Mouse (Mus musculus) midbrain, embryonic 13.5 days (tissue): ENCODE results near the gene Serinc4. TPM values are rescaled to one million over a fixed set of nuclear protein-coding genes. Genes with fewer than 3 reads are reported as not detected.

Experiments
- ATAC-seq: fragments of 200-750 bp; cut with Nextera tagmentation; 2 replicates; pipeline ENCODE4 v1.8.0; 2017; ENCODE audit warnings: mild to moderate bottlenecking, moderate TSS enrichment, moderate library complexity
- H3K27ac ChIP-seq: fragments of 300-500 bp; sonication (generic); 2 replicates; pipeline ENCODE4 v1.5.1; 2015; ENCODE audit warnings: inconsistent platforms, mild to moderate bottlenecking, moderate library complexity
- H3K27me3 ChIP-seq: fragments of 300-500 bp; sonication (generic); 2 replicates; pipeline ENCODE4 v1.6.1; 2015; ENCODE audit warnings: mild to moderate bottlenecking, inconsistent platforms
- H3K36me3 ChIP-seq: fragments of 300-500 bp; sonication (generic); 2 replicates; pipeline ENCODE4 v1.6.1; 2015; ENCODE audit warnings: mild to moderate bottlenecking, inconsistent platforms
- H3K4me1 ChIP-seq: fragments of 300-500 bp; sonication (generic); replicated peaks from 2 replicates; pipeline ENCODE4 v1.6.1; 2015; ENCODE audit warnings: inconsistent platforms
- H3K4me2 ChIP-seq: fragments of 300-500 bp; sonication (generic); replicated peaks from 2 replicates; pipeline ENCODE4 v1.6.1; 2015; ENCODE audit warnings: moderate library complexity, mild to moderate bottlenecking, inconsistent platforms
- H3K4me3 ChIP-seq: fragments of 300-500 bp; sonication (generic); replicated peaks from 2 replicates; pipeline ENCODE4 v1.5.1; 2015; ENCODE audit warnings: mild to moderate bottlenecking, inconsistent platforms
- H3K9ac ChIP-seq: fragments of 300-500 bp; sonication (generic); replicated peaks from 2 replicates; pipeline ENCODE4 v1.6.1; 2015; ENCODE audit warnings: mild to moderate bottlenecking, inconsistent platforms
- H3K9me3 ChIP-seq: fragments of 300-500 bp; sonication (generic); 2 replicates; pipeline ENCODE4 v1.6.1; 2016; ENCODE audit warnings: mild to moderate bottlenecking, inconsistent platforms
- WGBS: fragments of 180-500 bp; shearing (Covaris S2); methylation state at CpG from one replicate; pipeline ENCODE4 v1.1.7; 2015; 5-methylcytosine and 5-hydroxymethylcytosine counted together
- microRNA-seq: library from miRNA; unstranded; fragments of <30 nt; microRNA quantifications from one replicate; pipeline ENCODE4, GENCODE M21; 2016
- polyA plus RNA-seq: library from polyadenylated mRNA; unstranded; fragments of >200 nt; fragmentation: Nextera tagmentation; extraction: Ambion mirVana; gene quantifications from 2 replicates; pipeline ENCODE4 v1.2.1, GENCODE M21; 2015

Serinc4 gene
- polyA plus RNA-seq, 1 experiment from 2014 or later = 1.3 TPM

DNA sequence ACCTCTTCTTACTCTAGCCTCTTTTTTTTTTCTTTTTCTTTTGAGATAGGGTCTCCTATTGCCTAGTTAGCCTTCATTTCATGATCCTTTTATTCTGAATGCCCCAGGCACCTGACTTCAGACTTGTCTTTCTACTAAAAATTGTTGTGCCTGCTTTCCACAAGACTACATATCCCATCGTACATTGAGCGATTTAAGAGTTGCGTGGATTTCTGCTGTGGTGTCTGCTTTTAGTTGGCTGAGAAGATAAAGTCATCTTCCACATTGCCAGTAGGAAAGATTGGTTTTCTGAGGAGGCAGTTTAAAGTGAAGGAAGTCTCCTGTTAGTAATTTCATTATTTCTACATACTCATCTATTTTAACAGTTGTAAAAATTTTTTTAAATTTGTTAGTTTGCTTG, 41.0 kb downstream of the Serinc4 start:
- no peak for ATAC-seq
- Histone ChIP-seq H3K9ac (peak overlapping the region; percentile 98), H3K4me3 (peak overlapping the region; percentile 99), H3K27me3 (no peaks in the 10 kb centered on the region), H3K9me3 (no peaks in the 10 kb centered on the region), H3K4me2 (peak overlapping the region; percentile 69), H3K4me1 (peaks cover 46% of the 10 kb centered on the region), H3K27ac (no peak overlapping the region), H3K36me3 (peaks cover 25% of the 10 kb centered on the region; the same call in 1 of the 2 replicates)
- 91% methylated on average over 3 of the region's 3 CpGs for WGBS

DNA sequence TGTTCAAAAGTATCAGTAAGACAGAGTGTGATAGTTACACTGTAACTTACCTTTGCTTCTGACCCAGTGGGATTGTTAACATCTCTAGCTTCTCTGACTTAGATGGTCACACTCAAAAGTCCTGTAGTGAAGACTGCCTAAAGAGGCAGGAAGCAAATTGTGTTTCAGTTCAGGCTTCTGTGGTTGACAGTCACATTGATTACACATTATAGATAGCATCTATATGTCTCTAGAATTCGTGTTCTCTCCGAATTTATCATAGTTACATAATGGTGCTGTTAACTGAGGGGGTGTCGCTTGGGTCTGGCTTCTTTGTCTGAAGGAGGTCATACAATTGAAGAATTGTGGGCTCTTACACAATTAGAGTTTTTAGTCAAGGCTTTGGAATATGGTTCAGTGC, 41.5 kb downstream of the Serinc4 start:
- H3K27me3 ChIP-seq = no peaks in the 10 kb centered on the region
- H3K9me3 ChIP-seq = no peaks in the 10 kb centered on the region
- peaks cover 25% of the 10 kb centered on the region; the same call in 1 of the 2 replicates for H3K36me3 ChIP-seq
- no peak overlapping the region for H3K27ac ChIP-seq
- H3K4me3 ChIP-seq = peak overlapping the region; percentile 99
- H3K4me2 ChIP-seq = peak overlapping the region; percentile 69
- peaks cover 46% of the 10 kb centered on the region for H3K4me1 ChIP-seq
- WGBS = 57% methylated on average over 3 of the region's 3 CpGs
- H3K9ac ChIP-seq = peak overlapping the region; percentile 98
- ATAC-seq = no peak

DNA sequence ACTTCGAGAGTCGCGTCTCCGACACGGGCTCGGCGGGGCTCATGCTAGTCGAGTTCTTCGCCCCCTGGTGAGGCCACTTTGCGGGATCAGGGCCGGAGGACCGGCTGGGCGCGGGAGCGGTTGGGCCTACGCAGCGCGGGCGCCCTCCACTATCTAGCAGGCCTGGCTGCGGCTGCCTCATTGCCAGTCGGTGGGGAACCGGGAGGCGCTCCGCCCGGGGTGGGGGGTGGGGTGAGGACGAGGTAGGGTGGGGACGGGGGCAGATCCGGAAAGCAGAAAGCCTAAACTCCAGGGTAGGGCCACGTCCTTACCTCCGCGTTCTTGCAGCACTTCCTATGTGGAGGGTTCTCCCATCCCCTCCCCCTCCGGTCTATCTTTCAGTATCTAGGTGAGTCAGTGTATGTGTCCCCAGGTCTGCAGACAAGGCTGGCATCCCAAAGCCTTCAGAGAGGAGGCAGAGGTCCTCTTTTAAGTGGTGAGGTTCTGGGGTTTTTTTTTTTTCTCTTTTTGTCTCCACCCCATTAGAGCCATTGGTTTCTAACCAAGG, 42.4 kb downstream of the Serinc4 start:
- Histone ChIP-seq H3K9me3 (no peaks in the 10 kb centered on the region), H3K4me3 (peak overlapping the region; percentile 99), H3K27me3 (no peaks in the 10 kb centered on the region), H3K4me2 (peak overlapping the region; percentile 69), H3K9ac (peak overlapping the region; percentile 98), H3K36me3 (peaks cover 25% of the 10 kb centered on the region; the same call in 1 of the 2 replicates), H3K4me1 (peaks cover 46% of the 10 kb centered on the region), H3K27ac (peak overlapping the region; percentile 95)
- peak; percentile 59 for ATAC-seq
- under 1% methylated on average over 32 of the region's 32 CpGs for WGBS

DNA sequence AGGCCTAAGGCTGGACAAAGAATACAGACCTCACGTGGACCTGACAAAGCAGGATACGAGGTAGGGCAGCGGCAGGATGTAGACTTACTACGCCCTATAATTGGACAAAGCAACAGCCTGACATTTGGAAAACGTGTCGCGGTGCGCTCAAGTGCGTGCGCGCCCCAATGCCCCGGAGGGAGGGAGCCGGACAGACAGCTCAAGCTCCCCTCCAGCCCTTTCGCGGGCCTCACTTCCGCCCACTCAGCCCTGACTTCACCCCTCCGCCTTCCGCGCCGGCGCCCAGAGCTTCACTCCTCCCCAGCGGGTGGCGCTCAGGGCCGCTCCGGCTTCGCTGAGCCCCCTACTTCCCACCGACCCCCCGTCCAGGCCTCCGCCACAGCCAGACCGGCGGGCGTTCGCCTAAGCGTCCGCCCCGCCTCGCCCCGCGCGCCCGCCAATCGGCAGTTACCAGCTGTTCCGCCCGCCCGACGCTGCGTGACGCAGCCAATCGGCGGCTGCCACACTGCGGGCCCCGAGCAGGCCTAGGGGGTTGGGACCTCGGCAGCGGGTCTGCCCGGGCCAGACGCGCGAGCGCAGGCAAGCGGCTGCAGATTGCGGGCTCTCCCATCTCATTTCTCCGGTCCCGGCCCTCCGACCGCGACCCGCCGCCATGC, 43.1 kb downstream of the Serinc4 start, which contains the start of the genes Pdia3 and Catsper2:
Gene Pdia3 (plus strand): TSS at position 389 of the 656 bp plus-strand sequence.
Gene Catsper2 (minus strand): TSS at position 406 of the 656 bp plus-strand sequence.
- H3K27ac ChIP-seq = peak within 1 kb of the TSS; percentile 95
- H3K4me3 ChIP-seq = peak within 1 kb of the TSS; percentile 99
- H3K36me3 ChIP-seq = peaks cover 19% of the 10 kb centered on the region; the same call in 1 of the 2 replicates
- H3K4me1 ChIP-seq = peaks cover 42% of the 10 kb centered on the region
- H3K9ac ChIP-seq = peak within 1 kb of the TSS; percentile 98
- peak; percentile 99 for ATAC-seq
- WGBS = 1% methylated on average over 66 of the region's 68 CpGs
- no peaks in the 10 kb centered on the region for H3K27me3 ChIP-seq
- peak within 1 kb of the TSS; percentile 69 for H3K4me2 ChIP-seq
- H3K9me3 ChIP-seq = no peaks in the 10 kb centered on the region

DNA sequence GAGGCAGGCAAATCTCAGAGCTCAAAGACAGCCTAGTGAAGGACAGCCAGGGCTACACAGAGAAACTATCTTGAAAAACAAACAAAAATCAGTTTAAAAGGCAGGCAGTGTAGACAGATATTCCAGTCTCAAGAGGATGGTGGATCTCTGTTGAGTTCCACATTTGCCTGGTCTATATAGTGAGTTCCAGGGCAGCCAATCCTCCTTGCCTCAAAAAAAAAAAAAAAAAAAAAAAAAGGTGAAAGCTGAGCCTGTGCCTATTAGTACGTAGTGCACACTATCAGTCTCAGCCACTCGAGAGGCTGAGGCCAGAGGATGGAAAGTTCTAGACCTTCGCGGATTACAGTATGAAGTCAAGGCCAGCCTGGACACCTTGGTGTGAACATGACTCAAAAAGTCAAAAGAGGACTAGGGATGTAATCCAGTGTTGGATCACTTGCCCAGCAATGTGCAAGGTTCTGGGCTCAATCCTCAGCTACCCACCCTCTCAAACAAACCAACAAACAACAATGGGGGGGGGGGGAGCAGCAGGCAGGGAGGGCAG, 43.7 kb downstream of the Serinc4 start:
- Histone ChIP-seq H3K36me3 (peaks cover 14% of the 10 kb centered on the region; the same call in 1 of the 2 replicates), H3K4me2 (peak overlapping the region; percentile 69), H3K9ac (peak overlapping the region; percentile 76), H3K9me3 (no peaks in the 10 kb centered on the region), H3K4me1 (peaks cover 42% of the 10 kb centered on the region), H3K4me3 (peak overlapping the region; percentile 99), H3K27ac (peak overlapping the region; percentile 95), H3K27me3 (no peaks in the 10 kb centered on the region)
- WGBS = 6% methylated on average over 4 of the region's 4 CpGs
- ATAC-seq = no peak; the same call in 1 of the 2 replicates

DNA sequence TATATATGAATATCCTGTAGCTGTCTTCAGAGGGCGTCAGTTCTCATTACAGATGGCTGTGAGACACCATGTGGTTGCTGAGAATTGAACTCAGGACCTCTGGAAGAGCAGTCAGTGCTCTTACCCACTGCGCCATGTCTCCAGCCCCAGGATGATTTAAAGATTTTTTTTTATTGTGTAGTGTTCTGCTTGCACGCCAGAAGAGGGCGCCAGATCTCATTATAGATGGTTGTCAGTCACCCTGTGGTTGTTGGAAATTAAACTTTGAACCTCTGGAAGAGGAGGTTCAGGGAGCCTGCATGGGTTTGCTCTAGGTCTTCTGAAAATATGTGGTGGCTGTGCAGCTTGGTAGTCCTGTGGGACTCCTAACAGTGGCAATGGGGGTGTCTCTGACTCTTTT, 48.4 kb downstream of the Serinc4 start:
- Histone ChIP-seq H3K9me3 (no peaks in the 10 kb centered on the region), H3K4me3 (no peak overlapping the region), H3K27me3 (no peaks in the 10 kb centered on the region), H3K9ac (no peak overlapping the region), H3K4me2 (no peak overlapping the region), H3K4me1 (peaks cover 8% of the 10 kb centered on the region), H3K36me3 (no peaks in the 10 kb centered on the region), H3K27ac (no peak overlapping the region)
- 33% methylated on average over 4 of the region's 4 CpGs for WGBS
- no peak for ATAC-seq

DNA sequence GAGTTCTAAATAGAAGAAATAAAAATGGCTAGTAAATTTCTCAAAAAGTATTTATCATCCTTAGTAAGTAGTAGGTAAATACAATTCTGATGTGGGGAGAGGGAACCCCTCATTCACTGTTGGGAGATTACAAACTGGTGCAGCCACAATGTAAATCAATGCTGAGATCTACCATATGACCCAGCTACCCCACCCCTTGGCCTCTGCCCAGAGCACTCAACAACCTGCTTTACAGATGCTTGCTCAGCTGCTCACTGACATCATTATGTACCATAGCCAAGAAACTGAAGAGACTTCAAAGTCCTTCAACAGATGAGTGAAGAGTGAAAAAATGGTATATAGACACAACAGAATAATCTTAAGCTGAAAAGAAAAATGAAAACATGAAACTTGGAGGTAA, 53.3 kb downstream of the Serinc4 start:
- no peaks in the 10 kb centered on the region for H3K27me3 ChIP-seq
- no peak overlapping the region for H3K27ac ChIP-seq
- no peak overlapping the region for H3K9ac ChIP-seq
- H3K4me2 ChIP-seq = no peak overlapping the region
- no peak for ATAC-seq
- H3K36me3 ChIP-seq = no peaks in the 10 kb centered on the region
- no peaks in the 10 kb centered on the region for H3K4me1 ChIP-seq
- H3K9me3 ChIP-seq = no peaks in the 10 kb centered on the region
- no peak overlapping the region for H3K4me3 ChIP-seq

DNA sequence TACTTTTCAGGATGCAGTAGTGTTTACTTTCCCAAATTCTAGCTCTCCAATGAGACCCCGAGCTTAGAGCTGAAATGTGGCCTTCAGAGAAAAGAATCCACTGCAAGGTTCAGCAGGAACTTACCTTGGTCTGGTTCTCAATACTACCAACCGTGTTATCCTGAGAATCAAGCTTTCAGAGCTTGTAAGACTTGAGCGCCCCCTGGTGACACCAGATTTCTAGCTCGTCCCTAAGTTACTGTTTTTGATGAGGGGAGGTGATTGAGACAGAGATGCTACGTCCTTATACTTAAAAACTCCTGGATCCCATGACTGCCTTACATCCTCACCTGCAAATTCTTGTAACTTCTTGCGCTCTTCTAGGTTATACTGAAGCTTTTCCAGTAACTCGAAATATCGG, 60.0 kb downstream of the Serinc4 start:
- H3K4me1 ChIP-seq = no peaks in the 10 kb centered on the region
- H3K9me3 ChIP-seq = no peaks in the 10 kb centered on the region
- ATAC-seq = no peak
- H3K36me3 ChIP-seq = no peaks in the 10 kb centered on the region
- no peaks in the 10 kb centered on the region for H3K27me3 ChIP-seq
- H3K27ac ChIP-seq = no peak overlapping the region
- H3K9ac ChIP-seq = no peak overlapping the region
- no peak overlapping the region for H3K4me3 ChIP-seq
- no peak overlapping the region for H3K4me2 ChIP-seq
- 13% methylated on average over 8 of the region's 8 CpGs for WGBS

Small RNA genes lying within 50 kb of the gene (microRNA-seq; reads per million reads assigned to microRNA genes)
- not detected for gene Gm22953

Other genes with a start within 250 kb of the Serinc4 start
- gene Trp53bp1, start 185.4 kb downstream of the Serinc4 start, polyA plus RNA-seq = 212 and 229 TPM in 2 replicates
- 18.1 and 20.6 TPM in 2 replicates for gene Map1a, start 167.2 kb downstream of the Serinc4 start, polyA plus RNA-seq
- gene Ppip5k1, start 101.4 kb downstream of the Serinc4 start, polyA plus RNA-seq = 18.0 and 21.0 TPM in 2 replicates
- gene Ckmt1, start 99.1 kb downstream of the Serinc4 start, polyA plus RNA-seq = 25.1 and 25.7 TPM in 2 replicates
- 0.04 TPM in 1 of 2 replicates, not detected in the other for gene Strc, start 69.6 kb downstream of the Serinc4 start, polyA plus RNA-seq
- 373 and 395 TPM in 2 replicates for gene Pdia3, start 43.0 kb downstream of the Serinc4 start, polyA plus RNA-seq
- 5.0 and 5.3 TPM in 2 replicates for gene Catsper2, start 43.0 kb downstream of the Serinc4 start, polyA plus RNA-seq
- gene Ell3, start 12.5 kb downstream of the Serinc4 start, polyA plus RNA-seq = 2.2 and 2.4 TPM in 2 replicates
- 388 and 391 TPM in 2 replicates for gene Serf2, start 7.6 kb downstream of the Serinc4 start, polyA plus RNA-seq
- 117 and 118 TPM in 2 replicates for gene Hypk, start 3.5 kb downstream of the Serinc4 start, polyA plus RNA-seq
- 78.6 and 82.4 TPM in 2 replicates for gene Mfap1b, start 17.3 kb upstream of the Serinc4 start, polyA plus RNA-seq
- 37.3 and 37.7 TPM in 2 replicates for gene Mfap1a, start 49.9 kb upstream of the Serinc4 start, polyA plus RNA-seq
- 6.4 and 7.9 TPM in 2 replicates for gene Wdr76, start 49.9 kb upstream of the Serinc4 start, polyA plus RNA-seq